Mouse (Mus musculus) hindbrain, embryonic 15.5 days (tissue): Measurements from ENCODE around the gene Acin1. TPM values are rescaled to one million over a fixed set of nuclear protein-coding genes. Genes with fewer than 3 reads are reported as not detected.

Source experiments
- ATAC-seq: fragments of 200-750 bp; cut with Nextera tagmentation; 2 replicates; pipeline ENCODE4 v1.8.0; 2017; ENCODE audit warnings: low read depth, moderate number of reproducible peaks, moderate TSS enrichment; ENCODE audit not compliant: low FRiP score
- H3K27ac ChIP-seq: fragments of 300-500 bp; sonication (generic); replicated peaks from 2 replicates; pipeline ENCODE4 v1.5.1; 2015; ENCODE audit warnings: mild to moderate bottlenecking, inconsistent platforms
- H3K27me3 ChIP-seq: fragments of 300-500 bp; sonication (generic); 2 replicates; pipeline ENCODE4 v1.6.1; 2015; ENCODE audit warnings: control low read depth, inconsistent platforms
- H3K36me3 ChIP-seq: fragments of 300-500 bp; sonication (generic); 2 replicates; pipeline ENCODE4 v1.6.1; 2015; ENCODE audit warnings: control low read depth, inconsistent platforms
- H3K4me1 ChIP-seq: fragments of 300-500 bp; sonication (generic); replicated peaks from 2 replicates; pipeline ENCODE4 v1.6.1; 2015; ENCODE audit warnings: control low read depth, inconsistent platforms
- H3K4me2 ChIP-seq: fragments of 300-500 bp; sonication (generic); 2 replicates; pipeline ENCODE4 v1.6.1; 2015; ENCODE audit warnings: moderate library complexity, mild to moderate bottlenecking, inconsistent platforms
- H3K4me3 ChIP-seq: fragments of 300-500 bp; sonication (generic); 2 replicates; pipeline ENCODE4 v1.5.1; 2015; ENCODE audit warnings: mild to moderate bottlenecking, inconsistent platforms
- H3K9ac ChIP-seq: fragments of 300-500 bp; sonication (generic); 2 replicates; pipeline ENCODE4 v1.6.1; 2015; ENCODE audit warnings: inconsistent platforms
- H3K9me3 ChIP-seq: fragments of 300-500 bp; sonication (generic); 2 replicates; pipeline ENCODE4 v1.6.1; 2016; ENCODE audit warnings: control low read depth, inconsistent platforms
- WGBS: fragments of 180-500 bp; shearing (Covaris S2); methylation state at CpG from one replicate; pipeline ENCODE4 v1.1.7; 2015; 5-methylcytosine and 5-hydroxymethylcytosine counted together
- polyA plus RNA-seq: library from polyadenylated mRNA; unstranded; fragments of >200 nt; fragmentation: Nextera tagmentation; extraction: Ambion mirVana; gene quantifications from 2 replicates; pipeline ENCODE4 v1.2.1, GENCODE M21; 2015

The Acin1 gene
- polyA plus RNA-seq, 1 experiment from 2014 or later, result 124 TPM

GRCm38 (mm10) chr14:54695042-54695441, 8.3 kb upstream of the Acin1 start:
- H3K27me3 ChIP-seq, result no peaks in the 10 kb centered on the region
- no peak for ATAC-seq
- 85% methylated on average over 6 of the region's 6 CpGs for WGBS
- peaks cover 20% of the 10 kb centered on the region for H3K36me3 ChIP-seq
- no peaks in the 10 kb centered on the region for H3K9me3 ChIP-seq
- no peak overlapping the region for H3K4me3 ChIP-seq
- no peak overlapping the region for H3K27ac ChIP-seq
- no peak overlapping the region for H3K9ac ChIP-seq
- no peaks in the 10 kb centered on the region for H3K4me1 ChIP-seq
- no peak overlapping the region for H3K4me2 ChIP-seq

GRCm38 (mm10) chr14:54687251-54687650, 520 bp upstream of the Acin1 start:
- 8% methylated on average over 8 of the region's 8 CpGs for WGBS
- Histone ChIP-seq H3K4me1 (peaks cover 36% of the 10 kb centered on the region), H3K27me3 (no peaks in the 10 kb centered on the region), H3K9me3 (no peaks in the 10 kb centered on the region), H3K4me2 (peak overlapping the region; percentile 63), H3K27ac (peak overlapping the region; percentile 71), H3K36me3 (peaks cover 26% of the 10 kb centered on the region), H3K9ac (peak overlapping the region; percentile 61), H3K4me3 (peak overlapping the region; percentile 92)
- ATAC-seq, result no peak

GRCm38 (mm10) chr14:54686063-54686521, 639 bp downstream of the Acin1 start, which contains the start of gene 1700123O20Rik:
Gene 1700123O20Rik, plus strand, starts transcription at chr14:54686216.
- no peaks in the 10 kb centered on the region for H3K27me3 ChIP-seq
- H3K4me2 ChIP-seq, result peak within 1 kb of the TSS; percentile 63
- peak; percentile 82 for ATAC-seq
- peak within 1 kb of the TSS; percentile 98 for H3K27ac ChIP-seq
- H3K4me3 ChIP-seq, result peak within 1 kb of the TSS; percentile 92
- peaks cover 36% of the 10 kb centered on the region for H3K4me1 ChIP-seq
- H3K36me3 ChIP-seq, result peaks cover 26% of the 10 kb centered on the region
- peak within 1 kb of the TSS; percentile 95 for H3K9ac ChIP-seq
- WGBS, result 1% methylated on average over 41 of the region's 41 CpGs
- H3K9me3 ChIP-seq, result no peaks in the 10 kb centered on the region

- WGBS, result 13% methylated on average over 8 of the region's 8 CpGs
- H3K4me1 ChIP-seq, result peaks cover 36% of the 10 kb centered on the region
- H3K4me2 ChIP-seq, result peak overlapping the region; percentile 63
- no peak for ATAC-seq
- H3K27me3 ChIP-seq, result no peaks in the 10 kb centered on the region
- H3K4me3 ChIP-seq, result peak overlapping the region; percentile 92
- peak overlapping the region; percentile 98 for H3K27ac ChIP-seq
- peaks cover 19% of the 10 kb centered on the region for H3K36me3 ChIP-seq
- H3K9me3 ChIP-seq, result no peaks in the 10 kb centered on the region
- H3K9ac ChIP-seq, result peak overlapping the region; percentile 95
These were observed 1.3 kb downstream of the Acin1 start for GRCm38 (mm10) chr14:54685471-54685870.

- ATAC-seq, result no peak
- no peak overlapping the region for H3K4me2 ChIP-seq
- H3K36me3 ChIP-seq, result peaks cover 30% of the 10 kb centered on the region
- peaks cover 25% of the 10 kb centered on the region for H3K4me1 ChIP-seq
- H3K27ac ChIP-seq, result no peak overlapping the region
- no peak overlapping the region for H3K9ac ChIP-seq
- H3K4me3 ChIP-seq, result no peak overlapping the region
- 86% methylated on average over 3 of the region's 3 CpGs for WGBS
- H3K9me3 ChIP-seq, result no peaks in the 10 kb centered on the region
- no peaks in the 10 kb centered on the region for H3K27me3 ChIP-seq
These were observed 4.3 kb downstream of the Acin1 start for GRCm38 (mm10) chr14:54682396-54682795.

GRCm38 (mm10) chr14:54678657-54679304, 8.0 kb downstream of the Acin1 start:
- Histone ChIP-seq H3K9me3 (no peaks in the 10 kb centered on the region), H3K36me3 (peaks cover 53% of the 10 kb centered on the region), H3K4me1 (0 out of 2 replicates have a peak, but pooled peaks cover 8% of the 10 kb centered on the region), H3K9ac (no peak overlapping the region), H3K27me3 (no peaks in the 10 kb centered on the region), H3K4me3 (no peak overlapping the region), H3K4me2 (no peak overlapping the region), H3K27ac (no peak overlapping the region)
- 77% methylated on average over 16 of the region's 16 CpGs for WGBS
- peak; percentile 34; the same call in 1 of the 2 replicates for ATAC-seq

- no peaks in the 10 kb centered on the region for H3K27me3 ChIP-seq
- ATAC-seq, result no peak
- no peaks in the 10 kb centered on the region for H3K9me3 ChIP-seq
- no peak overlapping the region for H3K4me3 ChIP-seq
- no peaks in the 10 kb centered on the region for H3K4me1 ChIP-seq
- H3K27ac ChIP-seq, result no peak overlapping the region
- WGBS, result 90% methylated on average over 5 of the region's 5 CpGs
- no peak overlapping the region for H3K9ac ChIP-seq
- peaks cover 58% of the 10 kb centered on the region for H3K36me3 ChIP-seq
- H3K4me2 ChIP-seq, result no peak overlapping the region
These were observed 10.4 kb downstream of the Acin1 start for GRCm38 (mm10) chr14:54676290-54676689.

GRCm38 (mm10) chr14:54674317-54674716, 12.4 kb downstream of the Acin1 start:
- peaks cover 67% of the 10 kb centered on the region for H3K36me3 ChIP-seq
- 76% methylated on average over 2 of the region's 2 CpGs for WGBS

GRCm38 (mm10) chr14:54669381-54669780, 17.4 kb downstream of the Acin1 start:
- H3K4me2 ChIP-seq, result no peak overlapping the region
- H3K27ac ChIP-seq, result no peak overlapping the region
- H3K36me3 ChIP-seq, result peaks cover 68% of the 10 kb centered on the region
- H3K4me3 ChIP-seq, result no peak overlapping the region
- H3K9ac ChIP-seq, result no peak overlapping the region
- 84% methylated on average over 4 of the region's 4 CpGs for WGBS
- H3K27me3 ChIP-seq, result no peaks in the 10 kb centered on the region
- no peak for ATAC-seq
- no peaks in the 10 kb centered on the region for H3K4me1 ChIP-seq
- H3K9me3 ChIP-seq, result no peaks in the 10 kb centered on the region

More at GRCm38 (mm10) chr14:54674317-54674716, 12.4 kb downstream of the Acin1 start:
- no peak overlapping the region for H3K9ac ChIP-seq
- H3K27me3 ChIP-seq, result no peaks in the 10 kb centered on the region
- no peak overlapping the region for H3K4me3 ChIP-seq
- H3K27ac ChIP-seq, result no peak overlapping the region
- no peaks in the 10 kb centered on the region for H3K9me3 ChIP-seq
- H3K4me1 ChIP-seq, result no peaks in the 10 kb centered on the region
- no peak for ATAC-seq
- H3K4me2 ChIP-seq, result no peak overlapping the region

GRCm38 (mm10) chr14:54664477-54665222, 22.1 kb downstream of the Acin1 start:
- H3K27ac ChIP-seq, result no peak overlapping the region
- peaks cover 87% of the 10 kb centered on the region for H3K36me3 ChIP-seq

GRCm38 (mm10) chr14:54660009-54660408, 26.7 kb downstream of the Acin1 start:
- no peaks in the 10 kb centered on the region for H3K27me3 ChIP-seq

More at GRCm38 (mm10) chr14:54664477-54665222, 22.1 kb downstream of the Acin1 start:
- WGBS, result 94% methylated on average over 10 of the region's 10 CpGs
- no peak overlapping the region for H3K4me2 ChIP-seq
- no peaks in the 10 kb centered on the region for H3K4me1 ChIP-seq
- no peaks in the 10 kb centered on the region for H3K27me3 ChIP-seq
- H3K9me3 ChIP-seq, result no peaks in the 10 kb centered on the region
- no peak for ATAC-seq
- H3K9ac ChIP-seq, result no peak overlapping the region
- H3K4me3 ChIP-seq, result no peak overlapping the region

GRCm38 (mm10) chr14:54653496-54653895, 33.2 kb downstream of the Acin1 start:
- peak overlapping the region; percentile 92 for H3K4me2 ChIP-seq
- peak overlapping the region; percentile 67 for H3K4me3 ChIP-seq
- H3K27me3 ChIP-seq, result no peaks in the 10 kb centered on the region
- peaks cover 48% of the 10 kb centered on the region for H3K4me1 ChIP-seq
- no peaks in the 10 kb centered on the region for H3K9me3 ChIP-seq
- peak overlapping the region; percentile 87 for H3K27ac ChIP-seq
- WGBS, result 0% methylated on average over 12 of the region's 12 CpGs
- ATAC-seq, result peak; percentile 86
- peak overlapping the region; percentile 84 for H3K9ac ChIP-seq
- peaks cover 59% of the 10 kb centered on the region for H3K36me3 ChIP-seq

More at GRCm38 (mm10) chr14:54660009-54660408, 26.7 kb downstream of the Acin1 start:
- H3K9me3 ChIP-seq, result no peaks in the 10 kb centered on the region
- H3K4me3 ChIP-seq, result no peak overlapping the region
- 91% methylated on average over 2 of the region's 2 CpGs for WGBS
- H3K27ac ChIP-seq, result no peak overlapping the region
- peaks cover 89% of the 10 kb centered on the region for H3K36me3 ChIP-seq
- no peak overlapping the region for H3K9ac ChIP-seq
- no peak for ATAC-seq
- no peak overlapping the region for H3K4me2 ChIP-seq
- no peaks in the 10 kb centered on the region for H3K4me1 ChIP-seq
